Mouse (Mus musculus) brain, embryonic 14.5 days (tissue): ENCODE data around the gene Ttc28.

Source experiments
- CTCF ChIP-seq: fragments of 200-500 bp; IDR thresholded peaks from 2 replicates; pipeline ENCODE4 v1.5.1; 2012; ENCODE audit warnings: inconsistent platforms, mild to moderate bottlenecking, moderate library complexity, borderline replicate concordance; ENCODE audit not compliant: insufficient read depth, insufficient read length; ENCODE audit errors: extremely low read depth
- POLR2A ChIP-seq: fragments of 200-500 bp; IDR thresholded peaks from 2 replicates; pipeline ENCODE4 v1.6.1; 2012; ENCODE audit warnings: mild to moderate bottlenecking, inconsistent platforms, borderline replicate concordance; ENCODE audit not compliant: poor library complexity, insufficient read depth, insufficient read length, severe bottlenecking; ENCODE audit errors: extremely low read depth

- TF ChIP-seq POLR2A (no peak), CTCF (no peak)
Measured at GRCm38 (mm10) chr5:111069931-111070330, 190.3 kb downstream of the Ttc28 start.
